Mouse (Mus musculus) embryonic facial prominence, embryonic 11.5 days (tissue): ENCODE measurements at regions not wholly inside any gene's neighbourhood (a gene's known extent, or its start where the extent isn't known, plus 50 kb on each side); places are given as distances from the start of the nearest gene placed in this dataset.

Experiments
- ATAC-seq: fragments of 200-750 bp; cut with Nextera tagmentation; replicated peaks from 2 replicates; pipeline ENCODE4 v1.8.0; 2017; ENCODE audit warnings: low read depth; ENCODE audit not compliant: insufficient number of reproducible peaks, low FRiP score, low TSS enrichment
- DNase-seq: peaks from one replicate; pipeline ENCODE4 v3.0.0-alpha.2; 2015; ENCODE audit warnings: low spot score
- H3K27ac ChIP-seq: fragments of 300-500 bp; sonication (generic); replicated peaks from 2 replicates; pipeline ENCODE4 v1.5.1; 2014; ENCODE audit warnings: mild to moderate bottlenecking, low read depth, low read length, control low read depth
- H3K27me3 ChIP-seq: fragments of 300-500 bp; sonication (generic); 2 replicates; pipeline ENCODE4 v1.6.1; 2014; ENCODE audit warnings: mild to moderate bottlenecking, low read length, moderate library complexity, mixed read lengths; ENCODE audit not compliant: control insufficient read depth, insufficient read depth
- H3K36me3 ChIP-seq: fragments of 300-500 bp; sonication (generic); replicated peaks from 2 replicates; pipeline ENCODE4 v1.6.1; 2014; ENCODE audit warnings: low read depth, mild to moderate bottlenecking, low read length, moderate library complexity, mixed read lengths; ENCODE audit not compliant: control insufficient read depth, insufficient read depth
- H3K4me1 ChIP-seq: fragments of 300-500 bp; sonication (generic); 2 replicates; pipeline ENCODE4 v1.6.1; 2014; ENCODE audit warnings: low read length, mixed read lengths; ENCODE audit not compliant: control insufficient read depth, insufficient read depth
- H3K4me2 ChIP-seq: fragments of 300-500 bp; sonication (generic); 2 replicates; pipeline ENCODE4 v1.6.1; 2014; ENCODE audit warnings: low read depth, mild to moderate bottlenecking, control low read depth, low read length, moderate library complexity
- H3K4me3 ChIP-seq: fragments of 300-500 bp; sonication (generic); 2 replicates; pipeline ENCODE4 v1.5.1; 2014; ENCODE audit warnings: low read depth, low read length, control low read depth
- H3K9ac ChIP-seq: fragments of 300-500 bp; sonication (generic); replicated peaks from 2 replicates; pipeline ENCODE4 v1.6.1; 2014; ENCODE audit warnings: mild to moderate bottlenecking, control low read depth, low read length
- H3K9me3 ChIP-seq: fragments of 300-500 bp; sonication (generic); replicated peaks from 2 replicates; pipeline ENCODE4 v1.6.1; 2016; ENCODE audit warnings: mild to moderate bottlenecking, low read length, inconsistent platforms, mixed read lengths; ENCODE audit not compliant: control insufficient read depth
- WGBS: fragments of 180-500 bp; shearing (Covaris S2); extraction: QIAGEN DNeasy Blood & Tissue Kit; methylation state at CpG from one replicate; pipeline ENCODE4 v1.1.7; 2014; 5-methylcytosine and 5-hydroxymethylcytosine counted together

GRCm38 (mm10) chr1:157713851-157714250 is 207.3 kb downstream of the Sec16b start:
- no peaks in the 10 kb centered on the region for H3K36me3 ChIP-seq
- H3K27ac ChIP-seq: no peak overlapping the region
- DNase-seq (no peak), ATAC-seq (no peak)
- no peak overlapping the region for H3K4me2 ChIP-seq
- H3K4me3 ChIP-seq: no peak overlapping the region
- WGBS: 67% methylated on average over 7 of the region's 7 CpGs
- H3K4me1 ChIP-seq: no peaks in the 10 kb centered on the region
- no peaks in the 10 kb centered on the region for H3K9me3 ChIP-seq
- H3K27me3 ChIP-seq: no peaks in the 10 kb centered on the region
- no peak overlapping the region for H3K9ac ChIP-seq

- ATAC-seq (no peak), DNase-seq (no peak)
- Histone ChIP-seq H3K27me3 (no peaks in the 10 kb centered on the region), H3K4me1 (no peaks in the 10 kb centered on the region), H3K36me3 (no peaks in the 10 kb centered on the region), H3K4me2 (no peak overlapping the region), H3K9me3 (no peaks in the 10 kb centered on the region), H3K4me3 (no peak overlapping the region), H3K9ac (no peak overlapping the region), H3K27ac (no peak overlapping the region)
- WGBS: 67% methylated on average over 3 of the region's 3 CpGs
These were observed 209.1 kb downstream of the Sec16b start for GRCm38 (mm10) chr1:157715632-157716031.

DNA sequence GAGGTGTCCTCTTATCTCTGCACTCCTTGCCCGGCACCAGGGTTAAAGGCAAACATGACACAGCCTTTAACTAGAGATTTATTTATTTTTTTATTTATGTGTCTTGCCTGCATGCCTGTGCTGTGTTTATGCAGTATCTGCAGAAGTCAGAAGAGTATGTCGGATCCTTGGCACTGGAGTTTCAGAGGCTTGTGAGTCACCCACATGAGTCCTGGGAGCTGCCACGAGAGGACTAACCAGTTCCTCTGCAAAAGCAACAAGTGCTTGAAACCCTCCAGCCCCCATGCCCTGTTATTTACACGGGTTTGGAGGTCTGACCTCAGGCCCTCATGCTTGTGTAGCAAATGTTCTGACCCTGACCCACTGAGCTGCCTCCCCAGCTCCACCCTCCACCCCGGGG is 210.6 kb downstream of the Sec16b start:
- H3K9ac ChIP-seq: no peak overlapping the region
- 68% methylated on average over 5 of the region's 5 CpGs for WGBS
- no peaks in the 10 kb centered on the region for H3K9me3 ChIP-seq
- H3K27ac ChIP-seq: no peak overlapping the region
- no peak overlapping the region for H3K4me3 ChIP-seq
- H3K36me3 ChIP-seq: no peaks in the 10 kb centered on the region
- H3K27me3 ChIP-seq: no peaks in the 10 kb centered on the region
- ATAC-seq: no peak
- no peak for DNase-seq
- no peaks in the 10 kb centered on the region for H3K4me1 ChIP-seq
- H3K4me2 ChIP-seq: no peak overlapping the region

DNA sequence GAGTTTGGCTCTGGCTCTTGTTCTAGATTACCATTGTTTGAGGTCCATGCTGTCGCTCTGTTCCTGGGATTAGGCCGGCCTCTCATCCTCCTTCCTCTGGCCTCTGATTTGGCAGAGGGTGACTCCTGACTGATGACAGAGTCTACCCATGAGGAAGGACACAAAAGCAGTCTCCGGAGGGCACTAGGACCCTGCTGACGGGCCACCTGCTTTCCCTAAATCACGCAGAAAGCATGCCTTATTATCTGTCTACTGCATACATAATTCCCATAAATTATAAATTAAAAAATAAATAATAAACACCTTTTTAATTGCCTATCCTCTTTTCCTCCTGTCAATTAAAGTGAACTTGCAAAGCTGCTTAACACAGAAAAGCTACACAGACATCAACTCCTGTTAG is 215.4 kb downstream of the Sec16b start:
- Histone ChIP-seq H3K9ac (no peak overlapping the region), H3K4me3 (no peak overlapping the region), H3K27me3 (no peaks in the 10 kb centered on the region), H3K36me3 (no peaks in the 10 kb centered on the region), H3K4me1 (no peaks in the 10 kb centered on the region), H3K9me3 (no peaks in the 10 kb centered on the region), H3K4me2 (no peak overlapping the region), H3K27ac (no peak overlapping the region)
- DNase-seq (no peak), ATAC-seq (no peak)
- 91% methylated on average over 5 of the region's 5 CpGs for WGBS

- 87% methylated on average over 1 of the region's 1 CpGs for WGBS
- Histone ChIP-seq H3K27me3 (no peaks in the 10 kb centered on the region), H3K4me1 (no peaks in the 10 kb centered on the region), H3K4me2 (no peak overlapping the region), H3K4me3 (no peak overlapping the region), H3K9ac (no peak overlapping the region), H3K36me3 (no peaks in the 10 kb centered on the region), H3K27ac (no peak overlapping the region), H3K9me3 (no peaks in the 10 kb centered on the region)
- ATAC-seq: no peak
- no peak for DNase-seq
These were observed 224.6 kb downstream of the Sec16b start for GRCm38 (mm10) chr1:157731124-157731523.

DNA sequence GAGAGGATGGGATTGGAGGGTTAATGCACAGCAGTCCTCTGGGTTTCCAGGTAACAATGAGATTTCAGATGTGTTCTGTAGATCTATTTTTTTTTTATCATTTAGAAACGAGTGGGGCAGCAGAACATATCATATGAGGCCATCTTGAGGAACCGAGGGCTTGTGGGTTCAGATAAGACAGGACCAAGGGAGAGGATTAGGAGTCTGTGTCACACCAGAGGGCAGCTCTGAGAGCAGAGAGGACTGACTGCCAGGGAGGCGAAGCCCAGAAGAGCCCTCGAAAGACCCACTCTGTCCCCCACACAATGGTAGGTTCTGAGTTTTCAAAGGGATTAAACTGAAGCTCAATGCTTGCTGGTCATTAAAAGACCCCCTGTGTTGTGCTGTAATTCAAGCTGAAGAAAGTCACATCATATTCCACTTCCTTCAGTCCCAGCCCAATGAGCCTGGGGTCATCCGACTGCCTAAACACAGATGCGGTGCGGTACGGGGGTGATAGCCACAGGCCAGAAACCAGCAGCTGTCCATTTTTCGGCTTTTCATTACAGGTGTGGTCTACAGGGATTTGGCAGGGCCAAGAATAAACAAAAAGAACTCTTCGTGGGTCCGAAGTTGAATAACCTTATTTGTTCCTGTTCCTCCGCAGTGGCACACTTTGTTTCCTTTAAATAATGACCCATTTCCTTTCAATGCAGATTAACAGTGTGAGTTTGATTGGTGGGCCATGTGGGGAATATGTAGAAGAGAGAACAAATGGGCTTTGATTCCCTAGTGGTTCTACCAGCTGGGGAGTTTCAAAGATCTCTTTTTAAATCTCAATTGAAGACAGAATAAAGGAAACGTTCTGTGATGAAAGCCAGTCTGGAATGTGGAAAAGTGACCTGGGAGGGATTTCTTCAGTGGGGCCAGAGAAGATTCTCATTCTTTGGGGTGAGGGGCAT is 234.5 kb downstream of the Sec16b start:
- no peak for ATAC-seq

DNA sequence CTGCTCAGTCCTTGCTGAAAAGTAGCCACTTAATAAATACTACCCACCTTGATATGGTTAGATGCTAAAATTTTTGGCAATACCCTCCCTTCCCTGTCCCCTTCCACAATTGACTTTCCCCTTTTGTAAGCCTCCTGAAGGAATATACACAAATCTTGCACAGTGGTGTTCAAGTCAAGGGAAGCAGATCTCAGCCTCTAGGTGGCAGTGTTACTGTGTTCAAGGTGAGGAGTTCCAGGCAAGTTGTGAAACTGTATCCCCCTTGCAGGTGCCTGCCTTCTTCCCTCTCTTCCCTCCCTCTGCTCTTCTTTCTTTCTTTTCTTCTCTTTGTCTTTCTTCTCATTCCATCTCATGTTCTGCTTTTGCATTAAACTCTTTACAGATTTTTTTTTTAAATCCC is 239.1 kb downstream of the Sec16b start:
- H3K4me2 ChIP-seq: no peak overlapping the region
- H3K4me1 ChIP-seq: no peaks in the 10 kb centered on the region
- no peaks in the 10 kb centered on the region for H3K36me3 ChIP-seq
- no peaks in the 10 kb centered on the region for H3K27me3 ChIP-seq
- H3K27ac ChIP-seq: no peak overlapping the region
- H3K9ac ChIP-seq: no peak overlapping the region
- DNase-seq (peak; percentile 88), ATAC-seq (no peak)
- H3K9me3 ChIP-seq: no peaks in the 10 kb centered on the region
- no peak overlapping the region for H3K4me3 ChIP-seq

More for the DNA sequence above, 234.5 kb downstream of the Sec16b start:
- 34% methylated on average over 13 of the region's 13 CpGs for WGBS
- Histone ChIP-seq H3K27ac (no peak overlapping the region), H3K4me1 (no peaks in the 10 kb centered on the region), H3K4me2 (no peak overlapping the region), H3K4me3 (no peak overlapping the region), H3K9me3 (no peaks in the 10 kb centered on the region), H3K27me3 (no peaks in the 10 kb centered on the region), H3K36me3 (no peaks in the 10 kb centered on the region), H3K9ac (no peak overlapping the region)
- no peak for DNase-seq

- H3K4me1 ChIP-seq: no peaks in the 10 kb centered on the region
- no peaks in the 10 kb centered on the region for H3K36me3 ChIP-seq
- no peaks in the 10 kb centered on the region for H3K9me3 ChIP-seq
- no peak for ATAC-seq
- DNase-seq: no peak
- no peak overlapping the region for H3K4me3 ChIP-seq
- no peak overlapping the region for H3K27ac ChIP-seq
- H3K4me2 ChIP-seq: no peak overlapping the region
- 73% methylated on average over 10 of the region's 10 CpGs for WGBS
- H3K27me3 ChIP-seq: no peaks in the 10 kb centered on the region
- no peak overlapping the region for H3K9ac ChIP-seq
These were observed 248.6 kb downstream of the Sec16b start for GRCm38 (mm10) chr1:157755015-157755649.
